Mouse (Mus musculus) heart, postnatal 0 days (tissue): ENCODE data around the gene Sel1l3.

Experiments
- CTCF ChIP-seq: IDR thresholded peaks from 2 replicates; pipeline ENCODE4 v1.5.1; 2016; ENCODE audit warnings: antibody characterized with exemption, control low read depth, low read depth
- EP300 ChIP-seq: IDR thresholded peaks from 2 replicates; pipeline ENCODE4 v1.6.1; 2016; ENCODE audit warnings: antibody characterized with exemption, low read depth

DNA sequence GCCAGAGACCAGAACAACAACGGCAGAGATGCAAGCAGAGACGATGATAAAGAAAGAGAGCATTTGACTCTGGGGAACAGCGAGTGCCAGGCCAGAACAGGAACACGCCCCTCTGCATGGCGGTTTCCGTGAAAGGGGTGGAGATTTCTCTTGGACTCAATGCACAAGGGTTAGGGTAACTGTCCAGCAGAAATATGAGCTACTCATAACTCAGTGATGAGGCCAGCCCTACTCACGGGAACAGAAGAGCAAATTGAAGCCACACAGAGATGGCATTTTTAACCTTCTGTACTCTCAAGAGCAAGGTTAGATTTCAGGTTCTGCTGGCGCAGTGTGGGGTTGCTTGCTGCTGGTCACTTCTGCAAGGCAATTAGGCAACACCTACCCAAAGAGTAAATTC is 11.0 kb downstream of the Sel1l3 start:
- TF ChIP-seq CTCF: no peak
- TF ChIP-seq EP300: no peak
